Mouse (Mus musculus): Measurements from ENCODE around the gene Psme3. TPM values are rescaled to one million over a fixed set of nuclear protein-coding genes. Genes with fewer than 3 reads are reported as not detected.

The Psme3 gene
- total and polyA plus RNA-seq, 2 experiments from 2014 or later = 44.7 to 52.0 TPM

DNA sequence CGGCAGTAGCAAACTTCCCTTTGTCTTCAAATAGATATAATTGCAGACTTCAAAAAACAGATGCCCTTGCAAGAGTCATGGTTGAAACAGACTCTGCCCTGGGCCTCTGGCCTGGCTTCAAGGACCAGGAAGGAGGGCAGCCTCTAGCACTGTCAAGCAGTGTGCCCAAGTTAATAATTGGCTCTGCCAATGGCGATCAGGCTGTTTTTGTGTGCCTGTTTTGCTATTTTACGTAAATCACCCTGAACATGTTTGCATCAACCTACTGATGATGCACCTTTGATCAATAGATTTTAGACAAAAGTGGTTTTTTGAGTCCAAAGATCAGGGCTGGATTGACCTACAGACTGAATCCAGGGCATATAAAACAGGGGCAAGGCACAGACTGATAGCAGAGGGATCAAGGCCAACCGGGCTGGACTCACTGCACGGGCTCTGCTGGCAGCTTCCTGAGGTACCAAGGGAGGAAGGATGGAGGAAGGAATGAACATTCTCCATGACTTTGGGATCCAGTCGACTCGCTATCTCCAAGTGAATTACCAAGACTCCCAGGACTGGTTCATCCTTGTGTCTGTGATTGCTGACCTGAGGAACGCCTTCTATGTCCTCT lies 51.4 kb downstream of the Psme3 start, which contains the start of gene G6pc:
Gene G6pc, plus strand, starts transcription at position 236 of the 610 bp plus-strand sequence.
- WGBS = 70% methylated on average over 8 of the region's 8 CpGs
- H3K27ac ChIP-seq (ENCODE audit: low read depth) = no peak within 1 kb of the TSS
- no peaks in the 10 kb centered on the region for H3K4me1 ChIP-seq (ENCODE audit: control insufficient read depth, insufficient read depth)
- no peak within 1 kb of the TSS for H3K9ac ChIP-seq (replicated peaks; ENCODE audit: low read depth, low read length)
- DNase-seq (ENCODE audit: low spot score) (no peak), ATAC-seq (ENCODE audit: insufficient read depth, low read depth) (no peak)
- no peaks in the 10 kb centered on the region for H3K36me3 ChIP-seq (replicated peaks; ENCODE audit: control insufficient read depth, insufficient read depth, low read length)
- H3K4me2 ChIP-seq (ENCODE audit: low read depth, low read length) = no peak within 1 kb of the TSS
- no peak for TF ChIP-seq EP300 (IDR thresholded peaks at IDR 0.05; ENCODE audit: low read depth)
- no peak for TF ChIP-seq CTCF (IDR thresholded peaks at IDR 0.05; ENCODE audit: low read depth)
- no peaks in the 10 kb centered on the region for H3K9me3 ChIP-seq (replicated peaks; ENCODE audit: control insufficient read depth, low read length)
- H3K4me3 ChIP-seq (ENCODE audit: low read depth, low read length) = no peak within 1 kb of the TSS
- no peaks in the 10 kb centered on the region for H3K27me3 ChIP-seq (ENCODE audit: control insufficient read depth, insufficient read depth, low read length)

DNA sequence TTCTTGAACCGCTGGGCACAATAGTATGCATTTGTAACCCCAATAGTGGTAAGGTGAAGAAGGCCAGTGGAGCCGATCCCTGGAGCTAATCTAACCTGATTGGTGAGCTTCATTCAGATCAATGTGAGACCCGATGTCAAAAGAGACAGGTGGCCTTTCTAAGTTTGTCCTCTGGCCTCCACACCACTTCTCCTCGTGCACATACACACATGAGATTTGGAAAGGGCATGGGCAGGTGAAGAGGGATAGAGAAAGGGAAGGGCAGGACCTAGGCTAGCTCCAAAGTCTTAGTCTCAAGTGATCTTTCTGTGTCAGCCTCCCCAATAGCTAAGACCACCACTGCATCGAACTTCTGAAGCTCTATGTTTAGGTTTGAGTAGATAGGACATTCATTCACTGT lies 54.1 kb downstream of the Psme3 start:
- Histone ChIP-seq H3K4me1 (ENCODE audit: control insufficient read depth, insufficient read depth) (no peaks in the 10 kb centered on the region), H3K27me3 (ENCODE audit: control insufficient read depth, insufficient read depth, low read length) (no peaks in the 10 kb centered on the region), H3K9me3 (replicated peaks; ENCODE audit: control insufficient read depth, low read length) (no peaks in the 10 kb centered on the region), H3K27ac (ENCODE audit: low read depth) (no peak overlapping the region), H3K4me3 (ENCODE audit: low read depth, low read length) (no peak overlapping the region), H3K9ac (replicated peaks; ENCODE audit: low read depth, low read length) (no peak overlapping the region), H3K4me2 (ENCODE audit: low read depth, low read length) (no peak overlapping the region), H3K36me3 (replicated peaks; ENCODE audit: control insufficient read depth, insufficient read depth, low read length) (no peaks in the 10 kb centered on the region)
- DNase-seq (ENCODE audit: low spot score) = no peak
- TF ChIP-seq CTCF (IDR thresholded peaks at IDR 0.05; ENCODE audit: low read depth) = no peak
- no peak for TF ChIP-seq EP300 (IDR thresholded peaks at IDR 0.05; ENCODE audit: low read depth)
- 65% methylated on average over 5 of the region's 5 CpGs for WGBS
- ATAC-seq (ENCODE audit: insufficient read depth, low read depth) = no peak

Small RNA genes lying within 50 kb of the gene (microRNA-seq; reads per million reads assigned to microRNA genes)
- gene Gm25593 = not detected

Other genes with a start within 250 kb of the Psme3 start
Only the 30 nearest of the 31 such genes appear.
- not detected in 2 replicates for gene Hsd17b1, start 237.8 kb upstream of the Psme3 start, total RNA-seq (2014; rRNA removed; ENCODE audit: low replicate concordance)
- 0.08 TPM in 1 of 2 replicates, not detected in the other for gene Hsd17b1, start 237.8 kb upstream of the Psme3 start, polyA plus RNA-seq (2015; fragmentation: Nextera tagmentation; extraction: Ambion mirVana)
- gene Coasy, start 233.6 kb upstream of the Psme3 start, total RNA-seq (2014; rRNA removed; ENCODE audit: low replicate concordance) = 44.6 and 64.1 TPM in 2 replicates
- 26.8 and 26.9 TPM in 2 replicates for gene Coasy, start 233.6 kb upstream of the Psme3 start, polyA plus RNA-seq (2015; fragmentation: Nextera tagmentation; extraction: Ambion mirVana)
- 21.8 and 46.6 TPM in 2 replicates for gene Mlx, start 228.9 kb upstream of the Psme3 start, total RNA-seq (2014; rRNA removed; ENCODE audit: low replicate concordance)
- 26.7 and 29.0 TPM in 2 replicates for gene Mlx, start 228.9 kb upstream of the Psme3 start, polyA plus RNA-seq (2015; fragmentation: Nextera tagmentation; extraction: Ambion mirVana)
- gene Psmc3ip, start 220.8 kb upstream of the Psme3 start, total RNA-seq (2014; rRNA removed; ENCODE audit: low replicate concordance) = 1.2 and 7.3 TPM in 2 replicates
- gene Psmc3ip, start 220.8 kb upstream of the Psme3 start, polyA plus RNA-seq (2015; fragmentation: Nextera tagmentation; extraction: Ambion mirVana) = 10.3 and 12.0 TPM in 2 replicates
- gene Retreg3, start 196.3 kb upstream of the Psme3 start, total RNA-seq (2014; rRNA removed; ENCODE audit: low replicate concordance) = 44.8 and 47.6 TPM in 2 replicates
- gene Retreg3, start 196.3 kb upstream of the Psme3 start, polyA plus RNA-seq (2015; fragmentation: Nextera tagmentation; extraction: Ambion mirVana) = 11.3 and 11.7 TPM in 2 replicates
- 47.4 and 54.8 TPM in 2 replicates for gene Tubg1, start 196.3 kb upstream of the Psme3 start, total RNA-seq (2014; rRNA removed; ENCODE audit: low replicate concordance)
- 38.7 and 39.4 TPM in 2 replicates for gene Tubg1, start 196.3 kb upstream of the Psme3 start, polyA plus RNA-seq (2015; fragmentation: Nextera tagmentation; extraction: Ambion mirVana)
- gene Tubg2, start 160.3 kb upstream of the Psme3 start, total RNA-seq (2014; rRNA removed; ENCODE audit: low replicate concordance) = 0.08 TPM in 1 of 2 replicates, not detected in the other
- gene Tubg2, start 160.3 kb upstream of the Psme3 start, polyA plus RNA-seq (2015; fragmentation: Nextera tagmentation; extraction: Ambion mirVana) = 1.8 and 2.1 TPM in 2 replicates
- gene Cntnap1, start 145.7 kb upstream of the Psme3 start, total RNA-seq (2014; rRNA removed; ENCODE audit: low replicate concordance) = 0.54 and 1.4 TPM in 2 replicates
- gene Cntnap1, start 145.7 kb upstream of the Psme3 start, polyA plus RNA-seq (2015; fragmentation: Nextera tagmentation; extraction: Ambion mirVana) = 0.20 and 0.21 TPM in 2 replicates
- 22.0 and 23.2 TPM in 2 replicates for gene Plekhh3, start 144.9 kb upstream of the Psme3 start, total RNA-seq (2014; rRNA removed; ENCODE audit: low replicate concordance)
- 9.5 and 10.6 TPM in 2 replicates for gene Plekhh3, start 144.9 kb upstream of the Psme3 start, polyA plus RNA-seq (2015; fragmentation: Nextera tagmentation; extraction: Ambion mirVana)
- 0.19 TPM in 1 of 2 replicates, not detected in the other for gene Ccr10, start 140.8 kb upstream of the Psme3 start, total RNA-seq (2014; rRNA removed; ENCODE audit: low replicate concordance)
- 0.31 and 0.52 TPM in 2 replicates for gene Ccr10, start 140.8 kb upstream of the Psme3 start, polyA plus RNA-seq (2015; fragmentation: Nextera tagmentation; extraction: Ambion mirVana)
- gene Ezh1, start 89.8 kb upstream of the Psme3 start, total RNA-seq (2014; rRNA removed; ENCODE audit: low replicate concordance) = 12.0 and 16.4 TPM in 2 replicates
- gene Ezh1, start 89.8 kb upstream of the Psme3 start, polyA plus RNA-seq (2015; fragmentation: Nextera tagmentation; extraction: Ambion mirVana) = 12.1 and 13.1 TPM in 2 replicates
- 159 and 253 TPM in 2 replicates for gene Ramp2, start 70.2 kb upstream of the Psme3 start, total RNA-seq (2014; rRNA removed; ENCODE audit: low replicate concordance)
- gene Ramp2, start 70.2 kb upstream of the Psme3 start, polyA plus RNA-seq (2015; fragmentation: Nextera tagmentation; extraction: Ambion mirVana) = 181 and 182 TPM in 2 replicates
- gene Vps25, start 62.5 kb upstream of the Psme3 start, total RNA-seq (2014; rRNA removed; ENCODE audit: low replicate concordance) = 99.2 and 116 TPM in 2 replicates
- gene Vps25, start 62.5 kb upstream of the Psme3 start, polyA plus RNA-seq (2015; fragmentation: Nextera tagmentation; extraction: Ambion mirVana) = 125 and 130 TPM in 2 replicates
- 2.0 and 3.2 TPM in 2 replicates for gene Wnk4, start 55.6 kb upstream of the Psme3 start, total RNA-seq (2014; rRNA removed; ENCODE audit: low replicate concordance)
- gene Wnk4, start 55.6 kb upstream of the Psme3 start, polyA plus RNA-seq (2015; fragmentation: Nextera tagmentation; extraction: Ambion mirVana) = 3.8 and 4.0 TPM in 2 replicates
- not detected in 2 replicates for gene Cntd1, start 37.2 kb upstream of the Psme3 start, total RNA-seq (2014; rRNA removed; ENCODE audit: low replicate concordance)
- gene Cntd1, start 37.2 kb upstream of the Psme3 start, polyA plus RNA-seq (2015; fragmentation: Nextera tagmentation; extraction: Ambion mirVana) = 0.22 and 0.56 TPM in 2 replicates
- gene Coa3, start 37.1 kb upstream of the Psme3 start, total RNA-seq (2014; rRNA removed; ENCODE audit: low replicate concordance) = 175 and 216 TPM in 2 replicates
- gene Coa3, start 37.1 kb upstream of the Psme3 start, polyA plus RNA-seq (2015; fragmentation: Nextera tagmentation; extraction: Ambion mirVana) = 189 and 206 TPM in 2 replicates
- 73.0 and 88.2 TPM in 2 replicates for gene Becn1, start 13.9 kb upstream of the Psme3 start, total RNA-seq (2014; rRNA removed; ENCODE audit: low replicate concordance)
- 98.9 and 107 TPM in 2 replicates for gene Becn1, start 13.9 kb upstream of the Psme3 start, polyA plus RNA-seq (2015; fragmentation: Nextera tagmentation; extraction: Ambion mirVana)
- 1.8 and 2.0 TPM in 2 replicates for gene Aoc2, start 8.8 kb downstream of the Psme3 start, total RNA-seq (2014; rRNA removed; ENCODE audit: low replicate concordance)
- 0.16 and 0.30 TPM in 2 replicates for gene Aoc2, start 8.8 kb downstream of the Psme3 start, polyA plus RNA-seq (2015; fragmentation: Nextera tagmentation; extraction: Ambion mirVana)
- 14.4 and 23.9 TPM in 2 replicates for gene Aoc3, start 14.4 kb downstream of the Psme3 start, total RNA-seq (2014; rRNA removed; ENCODE audit: low replicate concordance)
- 2.5 and 2.8 TPM in 2 replicates for gene Aoc3, start 14.4 kb downstream of the Psme3 start, polyA plus RNA-seq (2015; fragmentation: Nextera tagmentation; extraction: Ambion mirVana)
- gene G6pc, start 51.3 kb downstream of the Psme3 start, total RNA-seq (2014; rRNA removed; ENCODE audit: low replicate concordance) = 0.50 TPM in 1 of 2 replicates, not detected in the other
- gene G6pc, start 51.3 kb downstream of the Psme3 start, polyA plus RNA-seq (2015; fragmentation: Nextera tagmentation; extraction: Ambion mirVana) = 0.05 TPM in 1 of 2 replicates, not detected in the other
- gene Aarsd1, start 101.4 kb downstream of the Psme3 start, total RNA-seq (2014; rRNA removed; ENCODE audit: low replicate concordance) = 16.8 and 37.5 TPM in 2 replicates
- 31.9 and 32.5 TPM in 2 replicates for gene Aarsd1, start 101.4 kb downstream of the Psme3 start, polyA plus RNA-seq (2015; fragmentation: Nextera tagmentation; extraction: Ambion mirVana)
- 3.7 TPM in 1 of 2 replicates, not detected in the other for gene Gm27029, start 108.6 kb downstream of the Psme3 start, total RNA-seq (2014; rRNA removed; ENCODE audit: low replicate concordance)
- gene Gm27029, start 108.6 kb downstream of the Psme3 start, polyA plus RNA-seq (2015; fragmentation: Nextera tagmentation; extraction: Ambion mirVana) = 7.3 and 8.2 TPM in 2 replicates
- 5.8 and 7.5 TPM in 2 replicates for gene Rundc1, start 108.9 kb downstream of the Psme3 start, total RNA-seq (2014; rRNA removed; ENCODE audit: low replicate concordance)
- gene Rundc1, start 108.9 kb downstream of the Psme3 start, polyA plus RNA-seq (2015; fragmentation: Nextera tagmentation; extraction: Ambion mirVana) = 10.3 and 11.7 TPM in 2 replicates
- 32.8 and 40.7 TPM in 2 replicates for gene Ptges3l, start 109.1 kb downstream of the Psme3 start, total RNA-seq (2014; rRNA removed; ENCODE audit: low replicate concordance)
- gene Ptges3l, start 109.1 kb downstream of the Psme3 start, polyA plus RNA-seq (2015; fragmentation: Nextera tagmentation; extraction: Ambion mirVana) = 86.9 and 93.5 TPM in 2 replicates
- 796 and 938 TPM in 2 replicates for gene Rpl27, start 126.1 kb downstream of the Psme3 start, total RNA-seq (2014; rRNA removed; ENCODE audit: low replicate concordance)
- 242 and 248 TPM in 2 replicates for gene Rpl27, start 126.1 kb downstream of the Psme3 start, polyA plus RNA-seq (2015; fragmentation: Nextera tagmentation; extraction: Ambion mirVana)
- 26.3 and 28.9 TPM in 2 replicates for gene Ifi35, start 132.2 kb downstream of the Psme3 start, total RNA-seq (2014; rRNA removed; ENCODE audit: low replicate concordance)
- 23.9 and 24.2 TPM in 2 replicates for gene Ifi35, start 132.2 kb downstream of the Psme3 start, polyA plus RNA-seq (2015; fragmentation: Nextera tagmentation; extraction: Ambion mirVana)
- gene Rnd2, start 148.8 kb downstream of the Psme3 start, total RNA-seq (2014; rRNA removed; ENCODE audit: low replicate concordance) = 4.9 and 6.1 TPM in 2 replicates
- 5.1 and 5.7 TPM in 2 replicates for gene Rnd2, start 148.8 kb downstream of the Psme3 start, polyA plus RNA-seq (2015; fragmentation: Nextera tagmentation; extraction: Ambion mirVana)
- gene Vat1, start 150.0 kb downstream of the Psme3 start, total RNA-seq (2014; rRNA removed; ENCODE audit: low replicate concordance) = 82.0 and 84.2 TPM in 2 replicates
- gene Vat1, start 150.0 kb downstream of the Psme3 start, polyA plus RNA-seq (2015; fragmentation: Nextera tagmentation; extraction: Ambion mirVana) = 19.5 and 19.7 TPM in 2 replicates
- 4.7 and 5.2 TPM in 2 replicates for gene Brca1, start 235.7 kb downstream of the Psme3 start, total RNA-seq (2014; rRNA removed; ENCODE audit: low replicate concordance)
- 0.94 and 1.9 TPM in 2 replicates for gene Brca1, start 235.7 kb downstream of the Psme3 start, polyA plus RNA-seq (2015; fragmentation: Nextera tagmentation; extraction: Ambion mirVana)
- gene Nbr1, start 235.9 kb downstream of the Psme3 start, total RNA-seq (2014; rRNA removed; ENCODE audit: low replicate concordance) = 101 and 157 TPM in 2 replicates
- 45.1 and 47.2 TPM in 2 replicates for gene Nbr1, start 235.9 kb downstream of the Psme3 start, polyA plus RNA-seq (2015; fragmentation: Nextera tagmentation; extraction: Ambion mirVana)